Mouse (Mus musculus) mesoderm, embryonic 11.5 days (tissue): Measurements from ENCODE around the gene Vps36.

ENCODE experiments used
- DNase-seq: peaks from one replicate; pipeline ENCODE4 v3.0.0-alpha.2; 2012; ENCODE audit warnings: low read depth, low spot score

Gene Vps36

DNA sequence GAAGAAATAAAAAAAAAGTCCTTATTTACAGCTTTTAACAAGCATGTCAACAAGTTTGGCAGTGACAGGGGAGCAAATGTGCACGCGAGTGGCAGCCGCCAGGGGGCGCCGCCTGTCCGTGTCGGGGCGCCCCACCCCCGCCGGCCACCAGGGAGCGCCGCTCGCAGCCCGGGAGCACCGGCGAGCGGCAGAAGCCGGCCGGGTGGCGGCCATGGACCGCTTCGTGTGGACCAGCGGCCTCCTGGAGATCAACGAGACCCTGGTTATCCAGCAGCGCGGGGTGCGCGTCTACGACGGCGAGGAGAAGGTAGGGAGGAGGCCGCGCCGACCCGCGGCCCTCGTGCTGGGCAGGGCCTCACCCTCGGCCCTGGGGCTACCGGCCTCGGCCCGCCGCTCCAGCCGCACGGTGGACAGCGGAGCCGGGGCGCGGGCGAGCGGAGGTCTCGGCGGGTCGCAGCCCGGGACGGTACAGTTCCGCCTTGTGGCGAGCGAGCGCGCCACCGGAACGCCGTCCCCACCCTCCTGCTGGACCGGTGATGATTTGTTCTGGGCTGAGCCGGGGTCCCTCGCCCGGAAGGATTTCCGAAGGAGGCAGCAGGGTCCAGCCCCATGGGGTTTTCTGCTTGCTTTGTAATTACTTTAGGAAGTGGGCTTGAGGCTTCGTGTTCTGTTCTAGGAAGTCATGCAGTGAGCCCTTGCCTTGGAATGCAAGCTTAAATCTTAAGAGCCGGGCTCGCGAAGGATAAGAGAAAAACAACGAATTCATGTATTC is at the start of gene Vps36:
TSS of gene Vps36 (plus strand) at position 150 of the 772 bp plus-strand sequence.
- peak; percentile 92 for DNase-seq

GRCm38 (mm10) chr8:22143764-22144491 is 48.7 kb upstream of the Vps36 start:
- no peak for DNase-seq

DNA sequence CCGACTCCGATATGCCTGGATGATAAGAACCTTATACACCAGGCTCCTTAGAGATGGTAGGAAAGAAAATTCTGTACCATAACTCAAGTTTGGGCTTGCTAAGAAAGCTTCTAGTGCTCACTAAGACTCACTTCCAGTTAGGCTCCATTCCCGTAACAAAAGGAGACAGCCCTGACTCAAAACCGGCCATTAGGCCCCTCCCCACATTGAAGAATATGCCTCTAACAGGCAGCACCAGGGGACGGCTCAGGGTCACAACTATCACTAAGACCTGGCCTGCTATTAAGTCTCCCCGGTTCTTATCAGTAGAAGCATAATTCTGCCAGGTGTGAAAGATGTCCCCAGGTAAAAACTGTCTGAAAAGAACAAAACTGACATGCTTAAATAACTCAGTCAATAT is 46.8 kb upstream of the Vps36 start:
- no peak for DNase-seq

DNA sequence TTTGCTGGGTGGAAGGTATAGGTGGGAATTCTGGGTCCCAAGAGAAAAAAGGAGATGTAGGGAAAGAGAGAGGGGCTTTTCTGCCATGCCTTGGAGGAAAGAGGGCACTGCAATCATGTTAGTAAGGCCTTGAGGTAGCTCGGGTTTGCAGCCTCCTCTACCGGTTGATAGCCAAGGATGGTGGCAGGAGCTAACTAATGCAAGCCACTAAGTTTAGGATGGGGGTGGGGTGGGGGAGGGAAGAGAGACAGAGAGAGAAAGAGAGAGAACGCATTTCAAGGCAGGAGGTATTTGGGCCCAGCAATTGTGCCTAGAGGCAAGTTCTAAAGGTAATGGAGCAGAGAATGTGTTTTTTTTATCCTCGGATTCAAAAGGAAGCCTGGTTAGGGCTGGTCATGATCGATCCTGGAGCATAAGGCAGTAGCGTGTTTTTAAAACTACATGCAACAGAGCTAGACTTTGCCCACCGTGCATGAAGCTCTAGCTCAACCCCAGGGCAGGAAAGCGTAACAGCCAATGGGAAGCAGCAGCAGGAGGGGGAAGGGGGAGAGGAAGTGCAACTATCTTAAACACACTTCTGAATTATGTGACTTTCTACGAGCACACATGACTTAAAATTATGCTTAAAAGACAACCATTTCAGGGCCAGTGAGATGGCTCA is 44.8 kb upstream of the Vps36 start:
- DNase-seq = no peak

DNA sequence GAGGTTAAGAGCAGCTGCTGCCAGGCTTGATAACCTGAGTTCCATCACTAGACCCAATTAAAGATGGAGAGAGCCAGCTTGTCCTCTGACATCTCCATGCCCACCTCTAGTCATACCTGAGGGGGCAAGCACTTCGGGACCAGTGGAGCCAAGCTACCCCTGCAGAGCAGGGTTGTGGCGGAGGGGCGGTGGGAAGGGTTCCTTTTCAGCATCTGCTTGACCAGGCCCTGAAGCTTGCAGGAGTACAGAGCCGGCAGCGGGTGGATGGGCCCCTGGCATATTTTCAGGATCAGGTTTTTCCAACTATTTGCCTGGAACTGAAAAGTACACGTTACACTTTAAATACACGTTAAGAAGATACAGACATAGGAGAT is 44.3 kb upstream of the Vps36 start:
- DNase-seq = no peak

DNA sequence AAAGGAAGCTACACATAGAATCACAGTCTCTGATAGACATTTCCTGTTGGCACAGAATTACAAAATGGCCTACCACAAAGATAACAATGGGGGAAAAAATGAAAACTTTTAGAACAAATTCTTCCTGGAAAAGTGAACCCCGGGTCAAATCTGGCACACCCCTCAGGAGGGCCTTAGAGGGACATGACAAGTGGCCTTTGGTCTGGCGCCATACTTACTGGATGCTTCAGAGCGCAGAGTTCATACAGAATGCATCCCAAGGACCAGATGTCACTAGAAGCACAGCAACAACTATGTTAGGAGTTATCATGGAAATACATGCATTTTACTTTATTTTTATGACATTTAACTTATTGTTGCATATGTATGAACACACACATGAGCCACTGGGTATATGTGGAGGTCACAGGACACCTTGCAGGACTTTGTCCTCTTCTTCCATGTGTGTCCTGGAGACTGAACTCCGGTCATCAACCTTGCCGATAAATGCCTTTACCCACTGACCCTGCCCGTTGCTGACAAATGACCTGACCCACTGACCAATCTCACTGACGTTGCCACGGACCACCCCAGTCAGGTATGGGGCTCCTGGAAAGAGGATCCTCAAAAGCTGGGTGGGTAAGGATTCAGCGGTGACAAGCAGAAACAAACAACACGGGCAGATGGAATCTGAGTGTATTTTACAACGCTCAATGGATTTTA is 42.8 kb upstream of the Vps36 start:
- DNase-seq = no peak

- DNase-seq = no peak
Observed at GRCm38 (mm10) chr8:22150345-22150663, 42.3 kb upstream of the Vps36 start.

GRCm38 (mm10) chr8:22162206-22162605 is 30.4 kb upstream of the Vps36 start:
- no peak for DNase-seq

DNA sequence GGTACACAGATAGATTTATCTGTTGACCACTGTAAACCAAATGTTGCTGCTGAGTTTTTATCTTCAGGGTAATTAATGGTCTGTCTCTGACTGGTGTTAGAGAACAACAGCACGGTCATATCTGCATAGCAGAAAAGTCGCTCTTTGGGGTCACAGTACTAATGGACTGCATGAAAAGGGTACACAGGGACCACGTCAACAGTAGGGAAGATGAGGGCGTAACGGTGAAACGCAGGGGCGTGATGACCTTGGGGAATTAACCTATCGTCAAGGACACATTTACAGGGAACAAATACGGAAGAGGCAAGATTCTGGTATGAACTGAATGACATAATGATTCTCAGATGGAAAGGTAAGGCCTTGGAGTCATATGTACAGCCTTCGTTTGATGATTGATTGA is 28.2 kb upstream of the Vps36 start:
- no peak for DNase-seq

DNA sequence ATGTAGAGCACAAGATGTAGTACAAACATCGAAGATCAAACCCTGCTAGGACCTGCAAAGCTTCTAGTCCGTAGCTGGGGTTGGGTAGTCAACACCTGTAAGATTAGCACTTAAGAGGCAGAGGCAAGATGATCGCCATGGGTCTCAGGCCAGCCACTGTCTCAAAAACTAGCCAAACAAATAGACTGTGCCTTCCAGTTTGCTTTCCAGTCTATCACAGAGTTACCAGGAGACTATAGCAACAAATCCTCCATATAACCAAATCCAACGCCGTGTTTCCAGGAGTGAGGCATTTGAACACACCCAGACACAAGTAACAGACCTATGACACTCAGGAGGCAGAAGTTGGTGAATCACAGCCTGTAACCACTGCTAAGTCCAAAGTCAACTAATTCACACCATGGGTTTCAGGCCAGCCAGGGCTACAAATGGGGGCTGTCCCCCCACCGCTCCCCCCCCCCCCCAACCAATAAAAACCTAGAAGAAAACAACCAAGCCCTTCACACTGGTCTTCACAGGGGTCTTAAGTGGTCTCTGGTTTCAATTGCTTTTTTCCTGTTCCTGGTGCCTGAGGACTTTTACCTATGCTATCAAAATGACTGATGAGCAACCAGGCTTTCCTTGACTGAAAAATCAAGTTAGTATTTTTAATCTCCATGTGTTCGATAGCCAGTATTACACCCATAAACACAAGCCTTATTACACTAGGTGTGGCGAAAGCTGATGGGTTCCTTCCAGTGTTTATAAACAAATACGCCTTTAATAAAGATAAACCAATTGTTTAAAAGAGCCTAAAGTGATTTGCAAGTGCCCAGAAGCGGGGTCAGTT is 27.1 kb upstream of the Vps36 start:
- no peak for DNase-seq

GRCm38 (mm10) chr8:22166080-22166603 is 26.5 kb upstream of the Vps36 start, which contains the start of gene Nek3:
Nek3 (minus strand) TSS chr8:22166435.
- DNase-seq = peak; percentile 95

- no peak for DNase-seq
Observed at GRCm38 (mm10) chr8:22169167-22169566, 23.4 kb upstream of the Vps36 start.

GRCm38 (mm10) chr8:22175966-22176365 is 16.6 kb upstream of the Vps36 start:
- no peak for DNase-seq

- peak; percentile 62 for DNase-seq
Observed at GRCm38 (mm10) chr8:22184884-22185283, 7.7 kb upstream of the Vps36 start.

DNA sequence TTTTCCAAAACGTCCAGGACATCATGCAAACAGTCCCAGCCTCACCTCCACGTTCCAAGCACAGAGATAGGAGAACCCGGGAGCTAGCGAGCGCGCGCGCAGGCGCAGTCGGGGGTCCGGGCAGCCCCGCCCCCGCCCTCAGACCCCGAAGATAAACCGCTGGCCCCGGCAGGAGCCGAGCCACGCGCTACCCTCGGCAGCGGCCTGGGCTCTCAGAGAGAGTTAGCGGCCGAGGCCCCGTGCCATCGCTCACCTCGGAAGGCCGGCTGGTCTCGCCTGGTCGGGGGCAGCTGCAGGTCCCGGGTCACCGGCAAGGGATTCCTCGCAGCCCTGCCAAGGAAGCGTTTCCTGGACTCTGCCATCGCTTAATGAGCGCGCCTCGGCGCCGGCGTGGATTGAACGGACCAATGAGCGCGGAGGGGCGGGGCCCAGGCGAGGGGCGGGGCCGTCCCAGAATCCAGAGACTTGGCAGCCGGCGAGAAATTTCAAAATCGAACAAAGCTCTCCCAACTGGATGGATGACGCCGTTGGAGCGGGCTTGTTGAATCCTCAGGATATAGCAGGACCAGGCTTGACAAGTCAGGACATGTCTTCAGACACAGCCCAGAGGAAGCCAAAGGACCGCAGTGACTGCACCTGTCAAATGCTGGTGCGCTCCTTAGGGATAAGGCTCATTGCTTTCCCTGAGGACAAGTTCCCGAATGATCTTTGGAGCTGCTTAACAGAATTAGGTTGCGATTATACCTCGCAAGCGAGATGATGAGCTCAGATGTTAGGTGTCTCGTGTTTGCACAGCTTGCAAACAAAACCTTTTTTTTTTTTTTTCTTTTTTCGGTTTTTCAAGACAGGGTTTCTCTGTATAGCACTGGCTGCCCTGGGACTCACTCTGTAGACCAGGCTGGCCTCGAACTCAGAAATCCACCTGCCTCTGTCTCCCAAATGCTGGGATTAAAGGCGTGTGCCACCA is 6.9 kb upstream of the Vps36 start, which contains the start of gene Ckap2:
TSS of gene Ckap2 (minus strand) at position 389 of the 967 bp plus-strand sequence.
- peak; percentile 94 for DNase-seq

- no peak for DNase-seq
Observed at GRCm38 (mm10) chr8:22193432-22194010, 912 bp downstream of the Vps36 start.

DNA sequence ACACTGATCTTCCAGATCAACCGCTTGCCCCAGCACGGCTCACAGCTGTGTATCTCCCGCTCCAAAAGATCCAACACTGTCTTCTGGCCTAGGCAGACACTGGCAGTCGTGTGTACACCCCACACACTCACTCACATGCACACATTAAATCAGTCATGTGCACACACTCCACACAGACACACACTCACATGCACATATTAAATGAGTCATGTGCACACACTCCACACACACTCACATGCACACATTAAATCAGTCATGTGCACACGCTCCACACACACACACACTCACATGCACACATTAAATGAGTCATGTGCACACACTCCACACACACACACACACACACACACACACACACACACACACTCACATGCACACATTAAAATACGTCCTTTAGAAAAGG is 5.3 kb downstream of the Vps36 start:
- no peak for DNase-seq

DNA sequence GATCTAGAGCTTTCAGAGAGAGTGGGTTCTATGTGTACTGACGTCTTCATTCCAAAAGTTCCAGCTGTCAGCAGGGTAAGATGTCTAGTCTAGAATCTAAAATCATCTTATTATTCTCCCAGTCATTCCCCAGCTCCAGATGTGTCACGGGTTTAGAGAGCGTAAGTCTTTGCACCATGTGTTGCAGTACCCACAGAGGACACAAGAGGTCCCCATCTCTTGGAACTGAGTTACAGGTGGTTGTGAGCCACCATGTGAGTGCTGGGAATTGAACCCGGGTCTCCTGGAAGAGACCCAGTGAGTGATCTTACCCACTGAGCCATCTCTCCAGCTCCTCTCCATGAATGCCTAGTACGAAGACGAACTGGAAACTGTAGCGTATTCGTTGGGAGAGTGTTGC is 6.9 kb downstream of the Vps36 start:
- peak; percentile 4 for DNase-seq

- DNase-seq = no peak
Observed at GRCm38 (mm10) chr8:22207535-22207934, 14.9 kb downstream of the Vps36 start.
